Mouse (Mus musculus): ENCODE measurements around the gene Mrps14. TPM values are rescaled to one million over a fixed set of nuclear protein-coding genes. Genes with fewer than 3 reads are reported as not detected.

The Mrps14 gene
- total RNA-seq (2021) (100 to 1,000 TPM in 1 of 2 experiments, 10 to 100 TPM in 1; 58.0 to 106 TPM), polyA plus RNA-seq (2012; rRNA removed) (14.2 and 14.8 TPM in 2 replicates)
- long read RNA-seq, transcript Mrps14-203 (3 exons, 2,999 nt) = major isoform, 123 of 128 reads
- long read RNA-seq, partial matches to known transcripts = 1 of 128 reads
- long read RNA-seq, other reads (novel, unspliced or antisense) = 4 of 128 reads

DNA sequence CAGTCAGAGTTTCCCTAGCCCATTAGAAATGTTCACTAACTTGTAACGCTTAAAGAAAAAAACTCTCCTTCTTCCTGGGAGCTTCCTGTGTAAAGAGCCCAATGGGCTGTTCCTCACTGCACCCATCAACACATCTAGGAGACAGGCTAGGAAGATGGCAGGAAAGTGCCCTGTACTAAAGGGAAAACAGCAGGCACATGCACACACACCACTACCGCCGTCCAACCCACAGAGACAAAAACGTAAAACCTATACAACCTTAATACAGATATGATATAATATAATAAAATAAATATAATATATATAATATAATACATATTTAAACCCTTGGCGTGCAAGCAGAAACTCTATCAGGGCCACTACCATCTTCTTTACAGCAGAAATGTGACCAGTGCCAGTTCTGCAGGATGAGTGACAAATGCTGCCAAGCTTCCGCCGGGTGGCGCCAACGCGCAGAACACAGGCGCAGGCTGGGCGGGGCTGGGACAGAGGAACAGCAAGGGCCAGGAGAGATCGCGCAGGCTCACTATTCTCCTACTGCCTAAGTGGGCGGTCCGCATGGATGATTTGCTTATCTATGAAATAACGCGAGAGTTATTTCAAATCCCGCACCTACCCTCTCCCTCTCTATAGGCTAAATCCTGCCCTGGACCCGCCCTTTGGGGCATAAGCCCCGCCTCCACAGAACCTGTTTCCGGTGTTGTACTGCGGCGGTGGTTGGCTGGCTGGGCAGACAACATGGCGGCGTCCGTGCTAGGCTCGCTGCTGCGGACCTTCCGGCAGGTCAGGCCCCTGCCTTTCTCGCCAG is at the start of gene Mrps14:
Gene Mrps14, plus strand, starts transcription at position 687 of the 808 bp plus-strand sequence.
- peak; percentile 99 for DNase-seq

DNA sequence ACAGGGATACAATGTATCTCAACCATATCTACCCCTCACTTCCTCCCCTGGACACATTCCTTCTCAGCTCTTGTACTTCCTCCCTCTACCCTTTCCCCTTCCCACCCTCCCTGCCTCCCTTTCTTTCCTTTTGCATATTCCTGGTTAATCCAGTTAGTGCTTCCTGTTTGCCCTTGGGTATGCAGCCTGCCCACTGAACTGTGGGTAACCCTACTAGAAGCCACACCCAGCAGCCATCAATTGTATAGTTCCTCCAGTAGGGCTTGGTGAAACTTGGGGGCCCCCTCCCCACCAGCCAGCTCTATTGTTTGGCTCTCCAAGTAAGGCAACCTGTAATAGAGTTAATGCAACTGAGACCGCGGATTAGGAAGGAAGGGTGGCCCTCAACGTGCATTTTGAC is 49.4 kb upstream of the Mrps14 start:
- DNase-seq = no peak

- DNase-seq = no peak
Measured at GRCm38 (mm10) chr1:160147274-160147673, 47.7 kb upstream of the Mrps14 start.

- DNase-seq = no peak
Measured at GRCm38 (mm10) chr1:160149291-160149906, 45.6 kb upstream of the Mrps14 start.

- no peak for DNase-seq
Measured at GRCm38 (mm10) chr1:160150726-160151125, 44.3 kb upstream of the Mrps14 start.

GRCm38 (mm10) chr1:160153480-160153879 is 41.5 kb upstream of the Mrps14 start, which contains the start of gene Tnn:
Tnn (minus strand) TSS chr1:160153580.
- no peak for DNase-seq

- no peak for DNase-seq
Measured at GRCm38 (mm10) chr1:160158190-160158589, 36.8 kb upstream of the Mrps14 start.

DNA sequence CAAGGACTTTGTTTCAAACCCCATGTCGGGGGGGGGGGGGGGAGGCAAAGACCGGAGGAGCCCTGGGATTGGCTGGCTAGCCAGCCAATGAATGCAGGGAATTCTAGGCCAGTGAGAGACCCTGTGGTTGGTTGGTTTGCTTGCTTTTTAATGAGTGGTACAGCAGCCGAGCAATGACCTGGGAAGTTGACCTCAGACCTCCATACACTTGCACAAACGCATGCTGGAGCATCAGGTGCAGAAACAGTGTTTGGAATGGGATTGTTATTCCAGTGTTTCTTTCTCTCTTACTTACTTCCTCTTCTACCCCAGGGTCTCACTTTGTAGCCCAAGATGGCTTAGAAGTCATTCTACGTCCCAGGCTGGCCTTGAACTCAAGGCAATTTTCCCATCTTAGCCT is 28.4 kb upstream of the Mrps14 start:
- DNase-seq = no peak

DNA sequence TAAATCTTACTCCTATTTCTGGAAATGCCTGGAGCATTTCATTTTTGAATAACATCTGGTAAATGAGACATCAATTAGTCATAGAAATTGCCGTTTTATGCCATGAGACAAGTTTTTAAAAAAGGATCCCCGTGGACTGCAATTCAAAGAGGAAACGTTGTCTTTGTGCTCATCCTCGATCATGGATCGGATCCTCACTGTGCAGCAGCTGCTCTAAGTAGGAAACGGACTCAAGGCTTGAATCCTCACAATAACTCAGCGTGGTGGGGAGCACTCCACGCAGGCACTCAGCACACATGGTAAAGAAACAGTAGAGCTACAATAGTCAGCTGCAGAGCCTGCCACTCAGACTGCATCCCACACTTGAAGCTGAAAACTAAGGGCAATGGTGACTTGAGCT is 18.1 kb upstream of the Mrps14 start:
- no peak for DNase-seq

GRCm38 (mm10) chr1:160181216-160181615 is 13.8 kb upstream of the Mrps14 start:
- no peak for DNase-seq

GRCm38 (mm10) chr1:160184506-160184905 is 10.5 kb upstream of the Mrps14 start:
- peak; percentile 18 for DNase-seq

- no peak for DNase-seq
Measured at GRCm38 (mm10) chr1:160195337-160195663, 285 bp downstream of the Mrps14 start.

DNA sequence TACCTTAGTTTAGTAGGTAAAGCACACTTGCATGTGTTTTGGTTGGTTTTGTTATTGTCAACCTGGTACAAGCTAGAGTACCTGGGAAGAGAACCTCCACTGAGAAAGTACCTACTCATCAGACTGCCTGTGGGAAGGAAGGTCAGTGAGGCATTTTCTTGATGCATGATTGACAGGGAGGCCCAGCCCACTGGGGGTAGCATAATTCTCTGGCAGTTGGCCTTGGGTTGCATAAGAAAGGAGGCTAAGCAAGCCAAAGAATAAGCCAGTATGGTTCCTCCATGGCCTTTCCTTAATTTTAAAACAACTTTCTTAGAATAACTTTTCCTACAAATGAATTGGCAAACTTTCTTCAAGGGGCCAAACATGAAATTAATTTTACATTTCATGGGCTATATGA is 10.5 kb downstream of the Mrps14 start:
- peak; percentile 57 for DNase-seq

GRCm38 (mm10) chr1:160209844-160210243 is 14.8 kb downstream of the Mrps14 start:
- no peak for DNase-seq

DNA sequence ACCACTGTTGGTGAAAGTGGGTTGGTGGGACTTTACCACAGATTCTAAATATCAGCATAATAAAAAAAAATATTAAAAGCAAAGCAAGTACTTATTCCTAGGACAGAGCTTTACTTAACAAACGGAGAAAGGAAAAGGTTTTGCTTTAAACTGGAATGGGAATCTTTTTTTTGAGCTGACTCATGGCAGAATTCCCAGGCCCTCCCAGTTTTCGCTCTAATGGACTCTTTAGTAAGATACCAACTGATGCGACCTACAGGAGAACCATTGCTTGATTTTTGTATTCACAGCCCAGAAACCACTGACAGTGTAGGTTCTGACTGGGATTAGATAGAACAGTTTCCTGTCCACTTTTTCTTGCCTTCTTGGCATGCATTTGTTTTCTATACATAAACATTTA is 15.6 kb downstream of the Mrps14 start:
- no peak for DNase-seq

DNA sequence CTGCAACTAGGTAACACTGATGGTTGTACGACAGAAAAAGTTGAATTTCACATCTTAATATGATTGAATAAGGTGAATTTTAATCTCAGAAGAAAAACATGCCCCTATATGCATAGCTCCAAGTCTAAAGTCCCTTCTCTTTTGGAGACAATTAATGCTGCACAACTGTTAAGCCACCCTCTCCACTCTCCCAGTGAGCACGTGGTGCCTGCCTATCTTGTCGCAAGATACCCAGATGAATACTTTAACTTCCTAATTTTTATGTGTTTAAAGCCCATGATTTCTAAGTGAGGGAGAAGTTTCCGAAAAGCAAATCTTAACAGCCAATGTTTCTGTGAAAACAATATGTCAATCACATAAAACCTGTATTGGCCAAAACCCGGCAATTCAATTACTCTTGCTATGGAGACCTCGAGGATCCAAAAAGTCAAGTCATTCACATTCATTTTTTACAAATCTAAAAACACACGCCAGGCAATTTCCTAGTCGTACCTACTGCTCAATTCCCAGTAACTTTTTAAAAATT is 16.6 kb downstream of the Mrps14 start:
- DNase-seq = no peak

DNA sequence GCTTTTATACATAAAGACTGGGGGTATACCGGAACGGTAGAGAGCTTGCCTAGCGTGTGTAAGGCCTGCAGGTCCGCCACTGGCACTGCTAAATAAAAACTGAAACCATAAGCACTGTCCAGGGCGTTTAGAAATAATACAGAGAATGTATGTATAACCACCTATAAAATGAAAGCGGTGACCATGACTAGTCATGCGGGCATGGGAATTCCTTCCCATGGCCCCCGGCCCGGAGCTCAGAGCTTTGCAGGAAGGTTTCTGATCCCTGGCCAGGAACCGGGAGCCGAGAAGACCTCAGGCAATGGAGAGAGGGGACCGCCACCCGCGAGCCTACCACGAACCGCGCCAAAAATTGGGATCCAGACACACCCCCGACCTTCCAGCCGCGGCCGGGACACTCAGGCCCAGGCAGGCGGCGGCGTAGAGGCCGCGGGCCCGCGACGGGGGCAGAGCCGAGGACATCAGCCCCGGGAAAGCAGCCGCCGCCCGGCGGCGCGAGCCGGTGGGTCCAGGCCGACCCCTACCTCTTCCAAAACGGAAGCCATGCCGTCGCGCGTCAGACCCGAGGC is 17.2 kb downstream of the Mrps14 start:
- peak; percentile 77 for DNase-seq

GRCm38 (mm10) chr1:160212703-160213669 is 18.0 kb downstream of the Mrps14 start, which contains the start of gene Cacybp:
Cacybp (minus strand) TSS chr1:160212875.
- DNase-seq = peak; percentile 100

- DNase-seq = no peak
Measured at GRCm38 (mm10) chr1:160214171-160214570, 19.2 kb downstream of the Mrps14 start.

GRCm38 (mm10) chr1:160217898-160218297 is 22.9 kb downstream of the Mrps14 start:
- DNase-seq = no peak

DNA sequence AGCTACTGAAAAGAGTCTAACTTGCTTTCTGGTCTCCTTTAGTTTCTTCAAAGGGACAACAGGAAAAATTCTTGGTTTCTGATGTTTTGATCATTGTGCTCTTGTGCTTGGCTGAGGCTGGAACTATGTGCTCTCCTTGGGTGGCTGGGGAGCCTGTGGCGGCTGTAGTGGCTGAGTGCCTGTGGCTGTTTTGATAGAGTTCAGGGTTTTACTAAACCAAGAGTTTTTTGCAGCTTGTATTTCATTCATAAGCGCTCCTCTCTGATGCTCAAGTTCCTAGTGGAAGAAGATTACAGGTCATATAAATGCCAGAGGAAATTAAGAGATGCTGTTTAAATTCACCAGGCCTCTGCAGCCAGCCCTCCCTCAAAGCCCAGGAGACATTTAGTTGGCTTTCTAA is 29.1 kb downstream of the Mrps14 start:
- DNase-seq = no peak

All from adrenal gland, adult 2 months (tissue).